8 mouse cellular contexts compared by ENCODE assay signal in the genomic region with DNA sequence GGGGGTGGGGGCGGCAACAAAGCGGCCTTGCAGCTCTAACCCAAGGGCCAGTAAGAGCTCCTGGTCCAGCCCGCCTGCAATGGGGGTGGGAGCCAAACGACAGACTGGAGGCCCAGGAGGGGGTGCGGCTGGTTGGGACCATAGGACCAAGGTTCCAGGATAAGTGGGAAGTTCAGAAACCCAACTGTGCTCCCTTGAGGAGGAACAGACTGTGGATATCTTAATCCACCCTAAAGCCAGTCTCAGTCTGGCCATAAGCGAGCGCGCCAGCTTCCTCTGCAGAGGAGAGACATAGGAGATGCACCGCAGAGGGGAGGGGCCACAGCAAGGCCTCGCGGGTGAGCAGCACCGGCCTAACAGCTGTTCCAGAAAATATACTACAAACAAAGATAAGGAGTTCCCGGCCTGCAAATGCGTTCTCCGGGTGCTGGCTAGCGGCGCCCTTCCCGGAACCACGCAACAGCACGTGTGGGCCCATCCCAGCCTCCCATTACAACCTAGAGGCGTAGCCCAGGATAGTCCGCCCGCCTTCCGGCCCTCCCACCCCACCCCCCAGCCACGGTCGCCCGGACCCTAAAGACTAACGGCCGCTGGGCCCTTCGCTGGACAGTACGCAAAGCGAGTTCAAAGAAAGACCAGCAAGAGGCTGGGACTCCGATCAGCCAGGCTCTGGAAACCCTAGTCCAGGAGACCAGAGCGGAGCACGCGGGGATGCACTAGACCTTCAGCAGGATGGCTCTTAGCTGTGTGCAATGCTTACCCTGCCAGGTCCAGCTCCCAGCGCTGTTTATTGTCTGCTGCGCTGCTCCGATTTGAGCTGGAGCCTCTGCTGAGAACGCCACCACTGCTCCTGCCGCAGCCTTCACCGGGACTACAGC. TPM values are rescaled to one million over a fixed set of nuclear protein-coding genes. Genes with fewer than 3 reads are reported as not detected.
A peak's percentile ranks its signal among the peaks of the same experiment; 100 is the strongest.
DNase-seq lines count a peak whose midpoint lies in the region; ATAC-seq and TF ChIP-seq lines count a peak whose summit lies in the region.

No protein-coding gene starts in this region.

- peak; percentile 40 to 43 for DNase-seq in B cell, adult 2 months
- DNase-seq in adrenal gland, adult 2 months = peak; percentile 69
- peak; percentile 46 for DNase-seq in embryonic facial prominence, embryonic 11.5 days (ENCODE audit: low spot score)
- peak; percentile 49 for DNase-seq in heart, adult 8-10 months (ENCODE audit: low spot score)
- DNase-seq in liver, embryonic 11.5 days (ENCODE audit: low spot score) = peak; percentile 75

- no peak for TF ChIP-seq POLR2A in myocyte (IDR thresholded peaks at IDR 0.05; ENCODE audit: insufficient read length, low read depth)
- no peak for TF ChIP-seq POLR2A in testis, adult 2 months (IDR thresholded peaks at IDR 0.05; ENCODE audit: control insufficient read depth, low read depth, low read length)

- H3K4me1 ChIP-seq in embryonic facial prominence, embryonic 11.5 days (ENCODE audit: control insufficient read depth, insufficient read depth, low read length) = no peaks in the 10 kb centered on the region
- 0 out of 2 replicates have a peak, but pooled peaks cover 6% of the 10 kb centered on the region for H3K4me1 ChIP-seq in kidney, embryonic 15.5 days
- no peaks in the 10 kb centered on the region; the same call in 1 of the 2 replicates for H3K4me1 ChIP-seq in liver, embryonic 11.5 days (replicated peaks; ENCODE audit: control insufficient read depth, insufficient read depth, low read length)
- peaks cover 6% of the 10 kb centered on the region for H3K4me1 ChIP-seq in testis, adult 2 months (ENCODE audit: control insufficient read depth, insufficient read depth, low read length)

- H3K79me2 ChIP-seq in myocyte (ENCODE audit: control insufficient read depth, insufficient read depth) = no peaks in the 10 kb centered on the region

- H3K36me3 ChIP-seq in embryonic facial prominence, embryonic 11.5 days (replicated peaks; ENCODE audit: control insufficient read depth, insufficient read depth, low read depth, low read length) = no peaks in the 10 kb centered on the region
- H3K36me3 ChIP-seq in kidney, embryonic 15.5 days = no peaks in the 10 kb centered on the region
- no peaks in the 10 kb centered on the region for H3K36me3 ChIP-seq in liver, embryonic 11.5 days (ENCODE audit: control insufficient read depth, insufficient read depth, low read length)
- no peaks in the 10 kb centered on the region for H3K36me3 ChIP-seq in myocyte (ENCODE audit: control insufficient read depth, insufficient read depth)
- H3K36me3 ChIP-seq in testis, adult 2 months (ENCODE audit: control insufficient read depth, insufficient read depth, low read length) = no peaks in the 10 kb centered on the region

- peak; percentile 79 for ATAC-seq in embryonic facial prominence, embryonic 11.5 days (replicated peaks; ENCODE audit: insufficient number of reproducible peaks, low FRiP score, low TSS enrichment, low read depth)
- ATAC-seq in kidney, embryonic 15.5 days (replicated peaks; ENCODE audit: low FRiP score) = peak; percentile 83
- ATAC-seq in liver, embryonic 11.5 days (replicated peaks; ENCODE audit: low FRiP score) = peak; percentile 82

- H3K9me3 ChIP-seq in embryonic facial prominence, embryonic 11.5 days (replicated peaks; ENCODE audit: control insufficient read depth, low read length) = no peaks in the 10 kb centered on the region
- no peaks in the 10 kb centered on the region for H3K9me3 ChIP-seq in kidney, embryonic 15.5 days (replicated peaks)
- no peaks in the 10 kb centered on the region for H3K9me3 ChIP-seq in liver, embryonic 11.5 days (ENCODE audit: control insufficient read depth, low read length)

- peak overlapping the region; percentile 55 for H3K4me3 ChIP-seq in embryonic facial prominence, embryonic 11.5 days (ENCODE audit: low read depth, low read length)
- H3K4me3 ChIP-seq in kidney, embryonic 15.5 days (replicated peaks) = peak overlapping the region; percentile 61
- H3K4me3 ChIP-seq in liver, embryonic 11.5 days (ENCODE audit: low read depth, low read length) = peak overlapping the region; percentile 64
- H3K4me3 ChIP-seq in myocyte = peak overlapping the region; percentile 56
- H3K4me3 ChIP-seq in testis, adult 2 months (ENCODE audit: control insufficient read depth, low read depth, low read length) = peak overlapping the region; percentile 86

- no peak for TF ChIP-seq CTCF in testis, adult 2 months (IDR thresholded peaks at IDR 0.05; ENCODE audit: control insufficient read depth, insufficient read depth, insufficient replicate concordance, low read depth, low read length)

- peak overlapping the region; percentile 1 for H3ac ChIP-seq in myocyte (ENCODE audit: control insufficient read depth, insufficient read length)

- peak overlapping the region; percentile 46 for H3K4me2 ChIP-seq in embryonic facial prominence, embryonic 11.5 days (ENCODE audit: low read depth, low read length)
- H3K4me2 ChIP-seq in kidney, embryonic 15.5 days = peak overlapping the region; percentile 61
- H3K4me2 ChIP-seq in liver, embryonic 11.5 days = peak overlapping the region; percentile 73
- H3K4me2 ChIP-seq in myocyte (ENCODE audit: low read depth) = peak overlapping the region; percentile 83

- 16% methylated on average over 36 of the region's 42 CpGs for WGBS in embryonic facial prominence, embryonic 11.5 days
- WGBS in kidney, embryonic 15.5 days = 16% methylated on average over 41 of the region's 42 CpGs
- 17% methylated on average over 40 of the region's 42 CpGs for WGBS in liver, embryonic 11.5 days

- H3K27ac ChIP-seq in embryonic facial prominence, embryonic 11.5 days (replicated peaks; ENCODE audit: low read depth, low read length) = peak overlapping the region; percentile 28; the same call in 1 of the 2 replicates
- peak overlapping the region; percentile 90 for H3K27ac ChIP-seq in kidney, embryonic 15.5 days
- peak overlapping the region; percentile 85 for H3K27ac ChIP-seq in liver, embryonic 11.5 days (ENCODE audit: low read depth, low read length)
- peak overlapping the region; percentile 66 for H3K27ac ChIP-seq in testis, adult 2 months (ENCODE audit: control insufficient read depth, insufficient read depth, low read depth, low read length)

- peak overlapping the region; percentile 62 for H3K9ac ChIP-seq in embryonic facial prominence, embryonic 11.5 days (replicated peaks; ENCODE audit: low read length)
- H3K9ac ChIP-seq in kidney, embryonic 15.5 days = peak overlapping the region; percentile 50
- H3K9ac ChIP-seq in liver, embryonic 11.5 days (ENCODE audit: low read depth, low read length) = peak overlapping the region; percentile 66

- no peaks in the 10 kb centered on the region for H3K27me3 ChIP-seq in embryonic facial prominence, embryonic 11.5 days (ENCODE audit: control insufficient read depth, insufficient read depth, low read length)
- H3K27me3 ChIP-seq in kidney, embryonic 15.5 days = peaks cover 7% of the 10 kb centered on the region; the same call in 1 of the 2 replicates
- no peaks in the 10 kb centered on the region for H3K27me3 ChIP-seq in liver, embryonic 11.5 days (replicated peaks; ENCODE audit: control insufficient read depth, insufficient read depth, low read length)
- no peaks in the 10 kb centered on the region for H3K27me3 ChIP-seq in myocyte (ENCODE audit: control insufficient read depth, insufficient read depth, insufficient read length)
- H3K27me3 ChIP-seq in testis, adult 2 months (ENCODE audit: control insufficient read depth, insufficient read depth, low read length) = no peaks in the 10 kb centered on the region

TF ChIP-seq in myocyte, 11 proteins besides CTCF, POLR2A, EP300 and RAD21:
- TF ChIP-seq MAX (IDR thresholded peaks at IDR 0.05; ENCODE audit: low read depth) (no peak), MYOD1 (IDR thresholded peaks at IDR 0.05; ENCODE audit: control insufficient read depth in 1 of 3, insufficient read length in 2 of 3, low read depth in 2 of 3) (peak in 1 of 3 experiments; percentile 29), MYOG (IDR thresholded peaks at IDR 0.05; ENCODE audit: control insufficient read depth in 1 of 3, insufficient read depth in 1 of 3, insufficient read length in 2 of 3, low read depth in 2 of 3) (peak in 1 of 3 experiments; percentile 62)
TF ChIP-seq in myocyte: peak in this region for 2.

RNA-seq across cellular contexts. Expression of a gene that starts 0.5 kb away (rescaled TPM):
- total RNA-seq in adrenal gland, adult 2 months (2021) = 1 to 10 TPM; 5.4 to 9.1 TPM
- polyA plus RNA-seq in adrenal gland, adult 2 months (2012; rRNA removed) = 1.4 and 1.6 TPM in 2 replicates
- polyA plus RNA-seq in embryonic facial prominence, embryonic 11.5 days (2014; fragmentation: Nextera tagmentation; extraction: Ambion mirVana) = 8.6 and 8.7 TPM in 2 replicates
- total RNA-seq in heart, adult 8-10 months (2022) = 1 to 10 TPM; 4.0 to 6.3 (median 4.6) TPM
- polyA plus RNA-seq in kidney, embryonic 15.5 days (2015; fragmentation: Nextera tagmentation; extraction: Ambion mirVana) = 10.0 and 11.1 TPM in 2 replicates
- polyA plus RNA-seq in liver, embryonic 11.5 days (2014; fragmentation: Nextera tagmentation; extraction: Ambion mirVana) = 5.5 and 6.1 TPM in 2 replicates
- 1.9 TPM for polyA plus RNA-seq in myocyte (2012; fragmentation: generic; extraction: Trizol)
- polyA plus RNA-seq in testis, adult 2 months (2012; rRNA removed) = 0.77 and 0.81 TPM in 2 replicates

Comparison
In these comparisons a context has a peak if more than half of its experiments do, and no peak if none do; other contexts are left out.
1. Peak in every context shown above with its lines: DNase-seq, ATAC-seq, H3K4me3 ChIP-seq and H3K27ac ChIP-seq.
2. H3K27ac ChIP-seq: peak in every context shown above with its lines; median percentile 90 in kidney, embryonic 15.5 days; 85 in liver, embryonic 11.5 days; 66 in testis, adult 2 months; 28 in embryonic facial prominence, embryonic 11.5 days.